Mouse (Mus musculus) left cerebral cortex, adult 9 months (tissue): ENCODE results near the gene Msh6.
"Not testable (repeated sequence)": the region's sequence is repeated elsewhere in the genome, so short reads cannot be mapped to it uniquely, and the experiment has no call there.

Experiments
- DNase-seq, 2 experiments: peaks; one replicate each; pipeline ENCODE4 v3.0.0; 2022; ENCODE audit warnings: low spot score in 2 of 2

The Msh6 gene

DNA sequence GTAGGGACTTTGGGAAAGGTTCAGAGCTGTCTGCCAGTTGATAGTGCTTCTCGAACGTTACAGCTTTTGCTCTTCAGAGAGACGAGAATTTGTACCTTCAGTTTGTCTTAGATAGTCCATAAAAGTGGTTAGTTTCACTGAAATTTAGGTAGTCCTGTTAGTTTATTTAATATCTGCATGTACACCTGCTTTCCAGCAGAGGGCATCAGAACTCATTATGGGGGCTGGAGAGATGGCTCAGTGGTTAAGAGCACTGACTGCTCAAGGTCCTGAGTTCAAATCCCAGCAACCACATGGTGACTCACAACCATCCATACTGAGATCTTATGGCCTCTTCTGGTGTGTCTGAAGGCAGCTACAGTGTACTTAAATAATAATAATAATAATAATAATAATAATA is 7.2 kb downstream of the Msh6 start:
- DNase-seq, result no peak

- no peak for DNase-seq
Observed at GRCm38 (mm10) chr17:87983313-87983712, 8.5 kb downstream of the Msh6 start.

DNA sequence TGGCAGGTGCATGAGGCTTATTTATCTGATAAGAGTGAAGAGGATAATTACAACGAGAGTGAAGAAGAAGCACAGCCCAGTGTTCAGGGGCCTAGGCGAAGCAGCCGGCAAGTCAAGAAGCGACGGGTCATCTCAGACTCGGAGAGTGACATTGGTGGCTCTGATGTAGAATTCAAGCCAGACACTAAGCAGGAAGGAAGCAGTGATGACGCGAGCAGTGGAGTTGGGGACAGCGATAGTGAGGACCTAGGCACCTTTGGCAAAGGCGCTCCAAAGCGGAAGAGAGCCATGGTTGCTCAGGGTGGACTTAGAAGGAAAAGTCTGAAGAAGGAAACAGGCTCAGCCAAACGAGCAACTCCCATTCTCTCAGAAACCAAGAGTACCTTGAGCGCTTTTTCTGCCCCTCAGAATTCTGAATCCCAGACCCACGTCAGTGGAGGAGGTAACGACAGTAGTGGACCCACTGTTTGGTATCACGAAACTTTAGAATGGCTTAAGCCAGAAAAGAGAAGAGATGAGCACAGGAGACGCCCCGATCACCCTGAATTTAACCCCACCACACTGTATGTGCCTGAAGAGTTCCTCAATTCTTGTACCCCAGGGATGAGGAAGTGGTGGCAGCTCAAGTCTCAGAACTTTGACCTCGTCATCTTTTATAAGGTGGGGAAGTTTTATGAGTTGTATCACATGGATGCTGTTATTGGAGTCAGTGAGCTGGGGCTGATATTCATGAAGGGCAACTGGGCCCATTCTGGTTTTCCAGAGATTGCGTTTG is 9.8 kb downstream of the Msh6 start:
- no peak for DNase-seq

GRCm38 (mm10) chr17:87985916-87986315 is 11.1 kb downstream of the Msh6 start:
- DNase-seq, result no peak

- DNase-seq, result no peak
Observed at GRCm38 (mm10) chr17:87987507-87987906, 12.6 kb downstream of the Msh6 start.

DNA sequence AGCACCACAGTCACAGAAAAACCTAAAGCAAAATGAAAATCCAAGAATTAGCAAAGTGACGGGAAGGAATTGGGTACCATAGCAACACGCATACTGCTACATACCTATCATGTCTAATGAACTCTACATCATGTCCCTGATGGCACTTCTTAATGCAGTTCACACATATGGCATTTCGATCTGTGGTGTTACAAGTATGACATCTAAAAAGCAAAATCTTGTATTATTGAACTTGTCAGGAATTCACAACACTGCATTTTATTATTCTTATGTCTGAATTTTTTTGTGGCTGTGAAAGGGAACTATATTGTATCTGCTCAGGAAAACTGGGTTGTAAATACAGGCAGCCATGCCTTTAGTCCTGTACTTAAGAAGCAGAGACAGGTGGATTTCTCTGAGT is 17.3 kb downstream of the Msh6 start:
- DNase-seq, result no peak

- DNase-seq, result no peak
Observed at GRCm38 (mm10) chr17:87993338-87993737, 18.5 kb downstream of the Msh6 start.

- DNase-seq, result no peak
Observed at GRCm38 (mm10) chr17:87997808-87998207, 22.9 kb downstream of the Msh6 start.

DNA sequence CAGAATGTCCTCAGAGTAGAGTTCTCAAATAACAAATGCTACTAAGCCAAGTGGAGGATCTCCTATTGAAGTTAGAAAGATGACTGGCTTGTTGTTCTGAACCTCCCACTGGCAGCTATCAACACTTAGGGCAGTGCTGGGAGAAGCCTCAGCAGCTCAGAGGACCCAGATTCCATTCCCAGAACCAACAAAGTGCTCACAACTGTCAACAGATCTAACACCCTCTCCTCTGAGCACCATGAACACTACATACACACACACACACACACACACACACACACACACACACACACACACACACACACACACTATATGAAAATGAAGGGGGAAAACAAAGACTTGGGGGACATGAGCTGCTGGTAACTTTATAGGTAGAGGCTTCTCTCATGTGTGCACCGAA is 30.0 kb downstream of the Msh6 start:
- DNase-seq, result no peak

DNA sequence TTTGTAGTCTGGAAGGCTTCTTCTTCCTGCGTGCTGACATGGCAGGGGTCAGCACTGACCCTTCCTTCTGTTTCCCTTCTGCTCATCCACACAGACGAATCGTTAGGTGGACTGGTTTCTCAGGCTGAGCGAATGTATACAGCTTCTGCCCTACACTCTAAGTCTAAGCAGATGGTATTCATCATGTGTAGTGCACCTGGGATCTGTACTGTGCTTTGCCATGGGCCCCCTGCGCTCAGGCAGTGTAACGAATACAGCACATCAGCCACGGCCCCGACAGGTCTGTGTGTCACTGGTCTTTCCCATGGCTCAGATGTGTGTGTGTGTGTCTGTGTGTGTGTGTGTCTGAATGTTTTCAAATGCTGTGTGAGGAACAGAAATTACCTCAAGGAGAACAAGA is 32.1 kb downstream of the Msh6 start:
- no peak for DNase-seq

DNA sequence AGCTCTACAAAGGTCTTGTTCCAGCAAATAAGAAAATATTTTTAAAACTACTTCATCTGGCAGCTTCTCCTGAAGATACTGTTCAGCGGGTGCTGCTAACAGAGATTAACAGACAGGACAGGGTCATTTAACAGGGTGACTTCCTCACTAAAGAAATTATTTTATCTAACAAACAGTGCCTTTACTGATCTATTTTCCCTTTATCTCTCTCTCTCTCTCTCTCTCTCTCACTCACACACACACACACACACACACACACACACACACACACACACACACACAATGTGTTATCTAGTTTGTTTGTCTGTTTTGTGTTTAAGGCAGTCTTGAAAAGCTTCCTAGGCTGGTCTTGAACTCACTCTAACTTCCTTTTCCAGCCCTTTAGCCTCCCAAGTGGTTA is 39.6 kb downstream of the Msh6 start:
- DNase-seq, result no peak

DNA sequence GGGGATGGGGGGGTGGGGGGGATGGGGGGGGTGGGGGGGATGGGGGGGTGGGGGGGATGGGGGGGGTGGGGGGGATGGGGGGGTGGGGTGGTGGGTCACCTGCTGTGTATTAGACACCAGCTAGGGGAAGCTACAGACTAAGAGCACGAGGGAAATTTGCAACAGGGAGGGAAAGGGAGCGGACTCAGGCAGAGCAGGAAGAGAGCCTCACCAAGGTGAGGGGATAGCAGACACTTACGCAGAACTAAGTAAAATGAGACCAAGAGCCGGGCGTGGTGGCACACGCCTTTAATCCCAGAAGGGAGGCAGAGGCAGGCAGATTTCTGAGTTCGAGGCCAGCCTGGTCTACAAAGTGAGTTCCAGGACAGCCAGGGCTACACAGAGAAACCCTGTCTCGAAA is 41.2 kb downstream of the Msh6 start:
- DNase-seq, result not testable (repeated sequence)

DNA sequence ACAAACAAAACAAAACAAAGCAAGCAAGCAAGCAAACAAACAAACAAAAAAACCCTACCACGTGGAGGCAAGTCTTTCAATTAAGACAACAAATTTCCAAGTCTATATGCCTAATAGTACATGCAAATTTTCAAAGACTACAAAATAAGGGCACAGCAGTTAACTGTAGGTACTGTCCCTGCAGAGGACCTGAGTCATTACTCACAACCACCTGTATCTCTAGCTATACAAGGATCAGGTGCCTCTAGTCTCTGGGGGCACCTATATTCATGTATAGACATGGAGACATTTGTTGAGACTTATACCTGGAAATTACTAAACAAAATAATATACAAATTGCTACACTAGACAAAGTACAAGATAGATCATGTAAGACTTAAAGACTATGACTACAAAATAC is 49.1 kb downstream of the Msh6 start:
- DNase-seq, result no peak

- DNase-seq, result peak in 1 of 2 experiments; percentile 57
Observed at GRCm38 (mm10) chr17:88025227-88025626, 50.4 kb downstream of the Msh6 start.

GRCm38 (mm10) chr17:88029194-88029970 is 54.5 kb downstream of the Msh6 start:
- DNase-seq, result peak; percentile 20 to 54

DNA sequence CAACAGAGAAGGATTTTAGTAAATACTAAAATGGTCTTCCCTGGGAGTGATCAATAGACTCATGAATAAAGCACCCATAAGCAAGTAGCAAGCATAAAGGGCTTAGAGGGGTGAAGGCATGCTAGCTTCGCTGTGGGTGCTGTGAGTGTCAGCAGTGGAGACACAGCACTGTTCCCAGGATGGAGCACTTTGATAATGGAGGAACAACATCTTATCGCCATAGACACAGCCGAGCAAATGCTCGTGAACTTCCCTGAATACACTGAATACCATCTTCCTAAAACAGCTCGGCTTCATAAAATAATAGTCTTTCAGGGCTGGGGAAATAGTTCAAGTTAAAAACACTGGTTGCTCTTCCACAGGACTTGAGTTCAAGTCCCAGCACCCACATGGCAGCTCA is 56.9 kb downstream of the Msh6 start:
- DNase-seq, result no peak

DNA sequence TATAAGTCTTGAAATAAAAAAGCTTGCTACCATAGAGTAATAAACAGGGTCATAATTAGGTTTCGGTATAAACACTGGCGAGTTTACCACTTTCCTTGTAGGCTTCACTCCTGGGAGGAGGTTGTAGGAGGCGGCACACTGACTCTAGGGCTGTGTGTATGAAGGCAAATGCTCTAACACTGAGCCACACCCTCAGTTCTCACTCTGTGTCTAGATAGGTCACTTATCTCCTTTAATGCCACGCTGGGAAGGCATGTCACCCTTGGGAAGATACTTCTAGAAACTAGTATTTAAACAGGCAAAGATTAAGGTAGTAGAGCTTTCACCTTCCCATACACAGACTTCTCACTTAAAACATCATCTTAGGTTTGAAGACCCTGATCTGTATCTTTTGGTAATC is 59.6 kb downstream of the Msh6 start:
- no peak for DNase-seq
